Mouse (Mus musculus) ES-CJ7 (cell line): Measurements from ENCODE around the gene Igsf3.

Experiments
- DNase-seq: peaks from one replicate; pipeline ENCODE4 v3.0.0; 2011; ENCODE audit warnings: low read depth, low spot score

Gene Igsf3

GRCm38 (mm10) chr3:101372345-101372980, 4.4 kb upstream of the Igsf3 start:
- DNase-seq, result peak; percentile 77

- no peak for DNase-seq
Measured at GRCm38 (mm10) chr3:101377256-101378024, 557 bp downstream of the Igsf3 start.

GRCm38 (mm10) chr3:101378102-101378501, 1.2 kb downstream of the Igsf3 start:
- DNase-seq, result no peak

GRCm38 (mm10) chr3:101379789-101380188, 2.9 kb downstream of the Igsf3 start:
- DNase-seq, result no peak

GRCm38 (mm10) chr3:101381691-101382090, 4.8 kb downstream of the Igsf3 start:
- DNase-seq, result no peak

GRCm38 (mm10) chr3:101382751-101383150, 5.9 kb downstream of the Igsf3 start:
- no peak for DNase-seq

GRCm38 (mm10) chr3:101386430-101387016, 9.6 kb downstream of the Igsf3 start:
- no peak for DNase-seq

- DNase-seq, result no peak
Measured at GRCm38 (mm10) chr3:101387849-101388248, 11.0 kb downstream of the Igsf3 start.

- DNase-seq, result no peak
Measured at GRCm38 (mm10) chr3:101389566-101389965, 12.7 kb downstream of the Igsf3 start.

- DNase-seq, result no peak
Measured at GRCm38 (mm10) chr3:101390472-101390871, 13.6 kb downstream of the Igsf3 start.

- no peak for DNase-seq
Measured at GRCm38 (mm10) chr3:101391991-101392390, 15.1 kb downstream of the Igsf3 start.

GRCm38 (mm10) chr3:101393103-101393644, 16.3 kb downstream of the Igsf3 start:
- no peak for DNase-seq

- DNase-seq, result no peak
Measured at GRCm38 (mm10) chr3:101393659-101394539, 17.0 kb downstream of the Igsf3 start.

- no peak for DNase-seq
Measured at GRCm38 (mm10) chr3:101395341-101395740, 18.5 kb downstream of the Igsf3 start.

- DNase-seq, result no peak
Measured at GRCm38 (mm10) chr3:101396061-101396460, 19.2 kb downstream of the Igsf3 start.

GRCm38 (mm10) chr3:101396726-101397263, 19.9 kb downstream of the Igsf3 start:
- DNase-seq, result no peak

GRCm38 (mm10) chr3:101397422-101397821, 20.5 kb downstream of the Igsf3 start:
- DNase-seq, result no peak

GRCm38 (mm10) chr3:101398071-101398786, 21.3 kb downstream of the Igsf3 start:
- DNase-seq, result no peak

- no peak for DNase-seq
Measured at GRCm38 (mm10) chr3:101398877-101399276, 22.0 kb downstream of the Igsf3 start.

- no peak for DNase-seq
Measured at GRCm38 (mm10) chr3:101401501-101401900, 24.6 kb downstream of the Igsf3 start.
